In the genomic region with DNA sequence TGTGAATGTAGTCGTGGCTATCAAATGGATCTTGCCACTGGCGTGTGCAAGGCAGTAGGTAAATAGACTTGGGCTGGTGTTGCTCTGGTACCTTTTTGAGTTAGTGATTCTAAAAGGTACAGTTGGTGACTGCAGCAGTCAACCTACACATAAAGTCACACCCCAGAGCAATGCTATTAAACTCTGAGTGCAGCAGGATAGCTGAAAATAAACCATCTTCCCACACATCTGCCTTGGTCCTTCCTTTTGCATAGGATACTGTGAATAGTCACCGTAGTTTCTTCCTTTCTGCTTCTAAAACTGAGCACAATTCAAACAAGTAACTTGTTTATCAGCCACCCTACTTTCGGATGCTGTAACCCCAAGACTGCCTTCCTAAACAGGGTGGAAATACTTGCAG, we compare ENCODE assay signal across 21 mouse cellular contexts.
"Had no signal": no experiment of that assay in that cellular context is flagged by ENCODE, and none has a peak within 500 bp of the region (broad histone marks: within the 10 kb centered on the region; RNA-seq: fewer than 3 reads in every experiment).

No protein-coding gene starts in this region.

- DNase-seq: heart, postnatal 10 days; heart, postnatal 36 days; heart, postnatal 4 days; kidney, adult 11 months; kidney, adult 18-20 months; kidney, adult 2 months; kidney, adult 8-10 months; kidney, adult 9 months; kidney, postnatal 10 days; kidney, postnatal 14 days; kidney, postnatal 25 days; kidney, postnatal 36 days; kidney, postnatal 4 days; layer of hippocampus, adult 9-11 months; layer of hippocampus, postnatal 36 days had no signal

- ATAC-seq: hindbrain, embryonic 16.5 days; hindbrain, postnatal 0 days; inflammation-experienced regulatory T-cells, adult 6 months; intestine, embryonic 15.5 days; intestine, embryonic 16.5 days; intestine, postnatal 0 days had no signal
